Mouse (Mus musculus) small intestine, adult 2 months (tissue): ENCODE results near the gene Bcl2. TPM values are rescaled to one million over a fixed set of nuclear protein-coding genes. Genes with fewer than 3 reads are reported as not detected.

Experiments used
- H3K27ac ChIP-seq: fragments of 200-500 bp; 2 replicates; pipeline ENCODE4 v1.5.1; 2012; ENCODE audit warnings: low read depth, low read length, control low read depth, inconsistent platforms; ENCODE audit not compliant: insufficient read depth
- H3K27me3 ChIP-seq: fragments of 200-500 bp; 2 replicates; pipeline ENCODE4 v1.6.1; 2012; ENCODE audit warnings: mild to moderate bottlenecking, moderate library complexity, low read length, inconsistent platforms; ENCODE audit not compliant: control insufficient read depth, insufficient read depth
- H3K36me3 ChIP-seq: fragments of 200-500 bp; 2 replicates; pipeline ENCODE4 v1.6.1; 2012; ENCODE audit warnings: mild to moderate bottlenecking, low read length, control low read depth, inconsistent platforms; ENCODE audit not compliant: control insufficient read depth, insufficient read depth
- H3K4me1 ChIP-seq: fragments of 200-500 bp; 2 replicates; pipeline ENCODE4 v1.6.1; 2012; ENCODE audit warnings: low read length, inconsistent platforms, mixed read lengths; ENCODE audit not compliant: control insufficient read depth, insufficient read depth, insufficient read length
- H3K4me3 ChIP-seq: fragments of 200-500 bp; 2 replicates; pipeline ENCODE4 v1.5.1; 2012; ENCODE audit warnings: low read depth, mild to moderate bottlenecking, control low read depth, inconsistent platforms, low read length, moderate library complexity
- CTCF ChIP-seq: fragments of 200-500 bp; IDR thresholded peaks from 2 replicates; pipeline ENCODE4 v1.5.1; 2012; ENCODE audit warnings: low read depth, mild to moderate bottlenecking, control low read depth, inconsistent platforms, low read length, moderate library complexity, mixed read lengths; ENCODE audit not compliant: insufficient replicate concordance, insufficient read length; ENCODE audit errors: extremely low read depth
- POLR2A ChIP-seq: fragments of 200-500 bp; IDR thresholded peaks from 2 replicates; pipeline ENCODE4 v1.6.1; 2012; ENCODE audit warnings: low read depth, mild to moderate bottlenecking, control low read depth, inconsistent platforms, low read length, moderate library complexity
- WGBS: fragments of 180-500 bp; shearing (Covaris S2); methylation state at CpG from one replicate; pipeline ENCODE4 v1.1.7; 2018; 5-methylcytosine and 5-hydroxymethylcytosine counted together
- polyA plus RNA-seq: library from polyadenylated mRNA; depleted of rRNA; stranded (reverse); fragments of >200 nt; gene quantifications from 2 replicates; pipeline ENCODE4 v1.2.3, GENCODE M21; 2012

Gene Bcl2
- polyA plus RNA-seq, 1 experiment = 1.5 TPM

DNA sequence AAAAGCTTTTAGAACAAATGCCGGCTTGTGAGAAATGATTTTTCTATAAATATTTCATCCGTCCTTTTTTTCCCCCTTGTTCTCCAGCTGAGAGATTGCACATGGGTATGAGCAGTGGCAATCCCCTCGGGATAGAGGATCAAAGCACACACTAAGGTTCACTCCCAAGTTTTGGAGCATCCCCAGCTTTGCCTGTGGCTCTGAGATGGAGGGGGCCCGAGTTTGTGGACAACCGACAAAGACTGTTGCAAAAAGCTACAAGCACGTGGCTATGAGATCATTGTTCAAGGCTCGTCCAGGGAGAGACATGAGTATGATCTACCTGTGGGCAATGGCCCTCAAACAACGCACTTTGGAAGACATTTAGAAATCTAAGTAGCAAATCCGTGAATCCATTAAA, 184.5 kb downstream of the Bcl2 start:
- Histone ChIP-seq H3K27ac (no peak overlapping the region), H3K36me3 (no peaks in the 10 kb centered on the region), H3K4me3 (no peak overlapping the region), H3K4me1 (peaks cover 4% of the 10 kb centered on the region; the same call in 1 of the 2 replicates), H3K27me3 (no peaks in the 10 kb centered on the region)
- WGBS = 93% methylated on average over 9 of the region's 9 CpGs
- no peak for TF ChIP-seq POLR2A
- TF ChIP-seq CTCF = no peak

DNA sequence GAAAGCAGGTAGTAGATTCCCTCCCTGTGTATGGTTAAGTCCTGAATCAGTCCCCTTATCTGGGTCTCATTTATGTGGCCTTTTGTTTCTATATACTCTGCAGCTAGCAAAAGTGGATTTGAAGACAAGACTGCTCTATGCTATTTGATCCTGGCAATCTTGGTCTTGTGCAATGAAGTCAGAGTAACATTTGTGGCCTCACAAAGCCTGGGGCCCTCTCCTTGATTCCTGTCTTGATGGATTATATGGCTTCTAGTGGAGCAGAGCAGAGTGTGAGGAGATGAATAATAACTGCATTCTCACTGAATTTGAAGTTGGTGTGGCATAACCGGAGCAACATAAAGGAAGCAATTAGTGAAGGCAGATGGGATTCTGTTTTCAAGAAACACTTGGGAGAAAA, 186.5 kb downstream of the Bcl2 start:
- Histone ChIP-seq H3K27me3 (no peaks in the 10 kb centered on the region), H3K27ac (no peak overlapping the region), H3K36me3 (no peaks in the 10 kb centered on the region), H3K4me1 (peaks cover 11% of the 10 kb centered on the region; the same call in 1 of the 2 replicates), H3K4me3 (no peak overlapping the region)
- TF ChIP-seq POLR2A (no peak), CTCF (no peak)
- WGBS = 79% methylated on average over 1 of the region's 1 CpGs

DNA sequence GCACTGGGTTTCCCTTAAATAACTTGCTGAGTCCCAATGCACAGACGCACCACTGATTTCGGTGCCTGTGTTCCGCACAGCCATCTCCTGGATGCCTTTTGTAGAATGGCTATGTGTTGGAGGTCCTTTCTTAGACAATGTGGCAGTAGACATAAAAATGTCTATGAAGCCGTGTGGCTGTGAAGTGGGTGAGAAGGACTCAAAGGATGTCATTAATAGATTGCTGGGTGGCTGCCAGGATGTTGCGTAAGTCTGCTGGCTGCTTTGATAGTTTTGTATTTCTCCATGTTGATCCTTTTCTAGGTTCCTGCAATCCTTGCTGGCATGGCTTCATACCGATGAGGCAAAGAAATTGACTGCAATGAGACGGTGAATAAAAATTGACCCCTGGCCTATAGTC, 187.3 kb downstream of the Bcl2 start:
- 37% methylated on average over 7 of the region's 7 CpGs for WGBS
- no peak overlapping the region for H3K27ac ChIP-seq
- H3K36me3 ChIP-seq = no peaks in the 10 kb centered on the region
- no peak for TF ChIP-seq POLR2A
- TF ChIP-seq CTCF = no peak
- H3K27me3 ChIP-seq = no peaks in the 10 kb centered on the region
- H3K4me1 ChIP-seq = peaks cover 13% of the 10 kb centered on the region; the same call in 1 of the 2 replicates
- H3K4me3 ChIP-seq = no peak overlapping the region

DNA sequence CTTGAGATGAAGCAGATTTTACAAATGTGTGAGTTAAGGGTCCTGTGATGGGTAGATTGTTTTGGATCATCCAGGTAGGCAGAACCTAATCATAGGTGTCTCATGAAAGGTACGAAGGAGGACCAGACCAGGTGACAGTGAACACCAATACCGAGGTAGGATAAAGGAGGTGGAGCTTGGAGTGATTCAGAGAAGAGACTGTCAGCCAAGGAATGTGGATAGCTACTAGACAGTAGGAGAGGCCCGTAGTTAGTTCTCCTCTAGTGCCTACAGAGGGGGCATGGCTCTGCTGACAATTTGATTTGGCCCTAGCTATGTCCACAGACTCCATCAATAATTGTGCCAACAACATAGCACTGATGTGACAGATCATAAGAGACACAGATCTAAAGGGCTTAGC, 188.0 kb downstream of the Bcl2 start:
- TF ChIP-seq POLR2A (no peak), CTCF (no peak)
- no peaks in the 10 kb centered on the region for H3K36me3 ChIP-seq
- H3K4me1 ChIP-seq = peaks cover 13% of the 10 kb centered on the region; the same call in 1 of the 2 replicates
- no peaks in the 10 kb centered on the region for H3K27me3 ChIP-seq
- H3K4me3 ChIP-seq = no peak overlapping the region
- no peak overlapping the region for H3K27ac ChIP-seq
- 81% methylated on average over 3 of the region's 3 CpGs for WGBS

DNA sequence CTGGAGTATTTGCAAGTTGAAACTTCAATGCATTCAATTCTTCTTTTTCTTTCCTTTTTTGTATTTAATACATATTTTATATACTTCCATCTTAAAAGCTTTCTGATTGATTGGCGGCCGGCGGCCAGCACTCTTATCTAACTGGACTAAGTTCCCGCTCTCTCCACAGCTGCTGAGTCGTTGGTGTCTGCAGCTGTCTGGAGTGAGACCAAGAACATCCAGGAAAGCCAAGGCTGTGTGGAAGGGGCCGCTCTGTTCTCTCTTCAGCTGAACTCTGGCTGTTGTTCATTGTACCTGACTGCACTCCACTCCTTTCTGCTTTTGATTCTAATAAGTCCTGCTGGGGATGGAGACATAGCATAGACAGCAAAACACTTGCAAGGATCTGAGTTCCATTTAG, 190.3 kb downstream of the Bcl2 start:
- no peak for TF ChIP-seq POLR2A
- TF ChIP-seq CTCF = no peak
- Histone ChIP-seq H3K27me3 (no peaks in the 10 kb centered on the region), H3K36me3 (no peaks in the 10 kb centered on the region), H3K27ac (no peak overlapping the region), H3K4me1 (peaks cover 13% of the 10 kb centered on the region; the same call in 1 of the 2 replicates), H3K4me3 (no peak overlapping the region)
- WGBS = 28% methylated on average over 6 of the region's 6 CpGs

DNA sequence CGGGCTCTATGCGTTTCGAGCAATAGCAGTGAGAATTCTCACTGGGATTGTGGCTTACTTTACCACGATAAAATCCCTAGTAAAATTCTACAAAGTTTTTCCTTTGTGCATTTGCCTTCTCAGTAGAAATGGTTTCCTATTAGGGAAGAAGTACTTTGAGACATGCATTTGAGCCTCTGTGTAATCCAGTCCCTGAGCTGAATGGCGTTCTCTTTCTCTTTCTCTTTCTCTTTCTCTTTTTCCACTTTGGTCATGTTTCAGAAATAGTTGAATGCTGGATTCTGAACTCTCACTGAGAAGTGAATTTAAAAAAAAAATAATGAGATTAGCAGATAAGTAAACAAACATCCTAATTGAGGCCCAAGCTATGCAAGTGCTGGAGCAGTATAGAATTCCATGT, 191.1 kb downstream of the Bcl2 start:
- no peak for TF ChIP-seq CTCF
- no peak for TF ChIP-seq POLR2A
- Histone ChIP-seq H3K27me3 (no peaks in the 10 kb centered on the region), H3K4me3 (no peak overlapping the region), H3K4me1 (peaks cover 13% of the 10 kb centered on the region; the same call in 1 of the 2 replicates), H3K27ac (no peak overlapping the region), H3K36me3 (no peaks in the 10 kb centered on the region)
- WGBS = 48% methylated on average over 5 of the region's 5 CpGs

DNA sequence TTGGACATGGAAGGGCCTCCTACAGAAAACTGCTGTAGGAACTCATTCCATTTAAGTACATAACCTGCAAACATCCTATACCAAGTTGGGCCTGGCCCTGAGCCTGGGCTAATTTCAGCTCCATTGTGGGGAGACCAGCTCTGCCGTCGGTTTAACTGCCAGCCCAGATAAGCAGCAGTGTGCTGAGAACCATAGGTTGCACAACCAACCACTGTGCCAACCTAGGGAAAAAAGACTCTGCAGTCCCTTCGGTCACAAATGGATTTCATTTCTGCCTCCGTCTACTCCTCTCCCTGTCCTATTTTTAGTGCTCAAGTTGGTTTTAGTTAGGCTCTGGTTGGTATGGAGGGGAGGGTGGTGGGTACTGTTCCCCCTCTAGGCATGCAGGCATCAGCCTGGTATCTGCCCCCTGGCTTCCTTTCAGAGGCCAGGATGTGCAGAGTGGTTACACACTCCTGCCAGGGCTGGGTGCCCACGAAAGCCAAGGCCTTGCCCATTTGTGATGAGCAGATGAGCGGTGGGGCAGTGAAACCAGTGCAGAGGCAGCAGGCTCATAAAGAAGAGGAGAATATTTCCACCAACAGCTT, 196.4 kb downstream of the Bcl2 start:
- H3K4me3 ChIP-seq = no peak overlapping the region
- no peaks in the 10 kb centered on the region for H3K36me3 ChIP-seq
- WGBS = 50% methylated on average over 6 of the region's 6 CpGs
- H3K4me1 ChIP-seq = peaks cover 8% of the 10 kb centered on the region; the same call in 1 of the 2 replicates
- H3K27me3 ChIP-seq = no peaks in the 10 kb centered on the region
- TF ChIP-seq POLR2A (no peak), CTCF (no peak)
- no peak overlapping the region for H3K27ac ChIP-seq

GRCm38 (mm10) chr1:106517099-106517498, 197.0 kb downstream of the Bcl2 start:
- Histone ChIP-seq H3K36me3 (no peaks in the 10 kb centered on the region), H3K27ac (no peak overlapping the region), H3K27me3 (no peaks in the 10 kb centered on the region), H3K4me3 (no peak overlapping the region), H3K4me1 (peaks cover 5% of the 10 kb centered on the region; the same call in 1 of the 2 replicates)
- TF ChIP-seq POLR2A = no peak
- no peak for TF ChIP-seq CTCF
- WGBS = 56% methylated on average over 1 of the region's 1 CpGs
